Mouse (Mus musculus) megakaryocyte progenitor cell, adult 5-6 weeks (primary cell): Measurements from ENCODE around the gene Lrrc4. TPM values are rescaled to one million over a fixed set of nuclear protein-coding genes. Genes with fewer than 3 reads are reported as not detected.

Source experiments
- ATAC-seq: replicated peaks from 2 replicates; pipeline ENCODE4 v1.8.0; 2016; ENCODE audit warnings: mild to moderate bottlenecking, moderate TSS enrichment, inconsistent platforms; ENCODE audit not compliant: poor library complexity
- total RNA-seq, 2 experiments: library from RNA; stranded (forward) in 1 of 2; stranded (reverse) in 1 of 2; fragments of 157-497, 149-512 nt in 1 of 2; fragments of 200-1000 nt in 1 of 2; gene quantifications; 2 replicates each; pipeline versions ENCODE4 v1.2.3 to v1.2.4; 2015 to 2017

Lrrc4 gene
- total RNA-seq, 2 experiments from 2014 or later: not detected

DNA sequence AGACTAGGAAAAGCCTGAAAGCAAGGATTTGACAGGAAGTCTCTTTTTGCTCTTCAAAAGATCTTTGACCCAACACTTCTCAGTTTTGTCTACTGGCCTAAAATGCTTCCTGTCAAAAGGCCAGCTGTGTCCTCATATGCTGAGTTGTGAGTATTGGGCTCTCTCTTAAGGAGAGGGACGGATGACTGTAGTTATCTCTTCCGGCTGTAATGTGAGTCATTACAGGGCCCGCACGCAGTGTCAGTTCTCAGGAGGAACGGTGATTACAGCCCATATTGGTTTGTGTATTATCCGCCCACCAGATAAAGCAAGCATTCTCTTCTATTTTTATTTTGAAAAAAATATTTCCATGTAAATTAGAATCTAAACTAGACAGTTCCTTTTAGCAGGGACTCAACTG is 209.0 kb downstream of the Lrrc4 start:
- ATAC-seq: peak; percentile 53; the same call in 1 of the 2 replicates

DNA sequence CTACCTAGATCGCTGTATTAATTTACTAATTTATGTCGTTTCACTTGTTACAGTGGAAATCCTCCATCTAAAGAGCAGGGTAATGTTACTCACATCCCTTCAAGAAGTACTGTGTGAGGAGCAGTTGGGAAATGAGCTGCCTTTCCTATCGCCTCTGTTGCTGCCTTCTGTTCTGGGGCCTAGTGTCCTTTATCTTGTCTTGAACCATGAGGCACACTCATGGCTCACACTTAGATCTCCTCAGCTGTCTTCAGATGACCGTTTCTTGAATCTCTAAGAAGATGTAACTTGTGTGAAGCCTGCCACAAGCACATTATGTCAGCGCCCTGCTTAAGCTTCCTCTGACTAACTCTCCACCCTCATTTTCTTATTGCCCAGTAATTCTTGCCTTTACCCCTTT is 209.6 kb downstream of the Lrrc4 start:
- no peak for ATAC-seq

DNA sequence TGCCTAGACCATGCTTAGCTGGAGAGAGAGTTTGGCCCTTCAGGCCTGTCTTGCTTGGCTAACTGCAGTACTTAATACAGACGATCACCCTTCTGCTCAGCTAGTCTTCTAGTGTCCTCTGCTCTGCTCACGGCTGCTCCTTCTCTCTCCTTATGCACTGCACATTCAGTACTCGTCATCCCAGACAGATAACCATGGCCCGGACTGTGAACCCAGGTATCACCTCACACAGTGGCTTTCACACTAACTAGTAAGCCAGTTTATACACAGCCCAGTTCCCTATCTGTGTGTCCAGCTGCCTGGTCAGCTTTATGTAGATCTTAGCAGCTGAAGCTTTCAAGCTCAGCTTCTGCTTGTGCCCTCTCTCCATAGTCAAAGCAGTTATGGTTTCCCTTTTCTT is 210.1 kb downstream of the Lrrc4 start:
- no peak for ATAC-seq

DNA sequence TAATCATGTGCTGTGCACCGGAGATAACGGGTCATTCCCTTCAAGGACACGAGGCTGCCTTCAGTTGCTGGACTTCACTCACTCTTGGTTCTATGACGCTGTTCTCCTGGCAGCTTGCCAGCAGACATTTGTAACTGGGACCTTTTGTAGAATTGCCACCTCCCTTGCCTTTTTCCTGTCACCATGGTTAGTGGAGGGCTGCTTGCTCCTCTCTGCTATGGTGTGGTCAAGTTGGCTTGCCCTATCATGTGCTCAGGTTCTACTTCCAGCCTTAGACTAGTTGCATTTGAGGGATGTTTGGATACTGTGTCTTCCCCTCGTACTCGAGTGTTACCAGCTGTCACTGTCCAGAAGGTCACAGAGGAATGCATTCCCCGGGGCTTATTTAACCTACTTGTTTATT is 212.8 kb downstream of the Lrrc4 start:
- no peak for ATAC-seq

DNA sequence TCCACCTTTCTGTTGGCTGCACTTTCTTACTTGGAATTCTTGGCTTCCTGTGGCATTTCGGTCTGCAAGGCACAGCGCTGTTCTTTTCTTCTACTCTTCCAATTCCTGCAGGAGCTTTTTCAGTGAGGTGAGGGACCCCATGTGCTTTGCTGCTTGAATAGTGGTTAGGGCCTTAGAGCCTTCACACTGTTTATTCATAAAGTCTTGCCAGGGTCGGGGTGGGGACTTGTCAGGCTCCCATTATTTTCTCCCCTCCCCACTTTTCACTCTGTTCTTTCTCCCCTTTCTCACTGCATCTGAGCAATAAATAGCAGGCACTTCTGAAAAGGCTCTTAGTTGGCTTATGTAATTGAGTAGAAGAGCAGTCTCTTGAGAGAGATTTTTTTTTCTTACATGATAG is 213.2 kb downstream of the Lrrc4 start:
- ATAC-seq: no peak

DNA sequence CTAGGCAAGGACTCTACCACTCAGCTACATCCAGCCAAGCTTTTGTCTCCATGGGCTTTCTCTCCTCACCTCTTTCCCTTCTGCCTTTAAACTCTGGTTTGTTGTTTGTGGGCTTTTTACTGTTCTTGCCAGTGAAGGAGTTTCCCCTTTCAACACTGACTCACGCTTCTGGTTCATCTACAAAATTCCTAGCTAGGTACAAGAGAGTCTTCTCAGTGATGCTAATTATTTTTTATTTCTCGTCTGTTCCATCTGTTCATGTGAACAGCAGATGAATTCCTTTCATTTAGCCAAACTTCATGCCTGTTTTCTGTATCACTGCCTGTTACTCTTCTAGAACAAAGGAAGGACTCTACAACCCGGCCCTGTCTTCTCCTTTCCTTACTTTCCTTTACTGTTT is 215.6 kb downstream of the Lrrc4 start:
- ATAC-seq: no peak

DNA sequence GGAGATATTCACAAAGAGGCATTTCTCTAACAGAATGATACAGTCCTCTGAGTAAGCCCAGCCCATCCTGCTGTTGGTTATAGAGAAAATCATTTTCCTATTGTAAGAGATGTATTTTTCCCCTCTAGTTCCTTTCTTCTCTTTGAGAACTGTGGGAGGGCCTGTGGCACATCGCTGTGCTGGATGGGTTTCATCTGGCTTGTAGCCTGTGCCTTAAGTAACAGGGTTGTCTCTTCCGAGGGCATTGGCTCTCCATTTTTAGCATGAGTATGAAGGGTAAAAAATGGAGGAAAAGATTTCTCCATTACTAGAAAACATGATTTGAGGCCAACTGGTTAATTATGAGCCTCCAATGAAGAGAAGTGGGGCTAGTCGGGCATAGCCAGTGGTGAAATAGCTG is 216.1 kb downstream of the Lrrc4 start:
- ATAC-seq: no peak

DNA sequence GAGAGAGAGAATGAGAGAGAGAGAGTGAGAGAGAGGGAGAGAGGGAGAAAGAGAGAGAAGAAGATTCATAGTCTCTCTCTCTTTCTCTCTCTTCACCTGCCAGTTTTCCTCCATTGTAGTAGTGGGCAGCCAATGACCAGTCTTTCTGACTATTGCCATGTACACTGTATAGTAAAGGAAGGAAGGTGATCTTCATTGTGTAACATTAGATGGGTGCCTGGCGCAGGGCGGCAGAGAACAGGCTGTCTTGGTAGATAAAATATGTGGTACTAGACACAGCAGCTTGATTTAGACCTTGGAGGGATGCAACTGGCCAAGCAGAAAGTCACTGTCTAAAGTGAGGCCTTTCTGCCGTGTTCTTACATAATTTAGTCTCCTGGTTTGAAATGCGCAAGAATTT is 216.7 kb downstream of the Lrrc4 start:
- ATAC-seq: no peak

DNA sequence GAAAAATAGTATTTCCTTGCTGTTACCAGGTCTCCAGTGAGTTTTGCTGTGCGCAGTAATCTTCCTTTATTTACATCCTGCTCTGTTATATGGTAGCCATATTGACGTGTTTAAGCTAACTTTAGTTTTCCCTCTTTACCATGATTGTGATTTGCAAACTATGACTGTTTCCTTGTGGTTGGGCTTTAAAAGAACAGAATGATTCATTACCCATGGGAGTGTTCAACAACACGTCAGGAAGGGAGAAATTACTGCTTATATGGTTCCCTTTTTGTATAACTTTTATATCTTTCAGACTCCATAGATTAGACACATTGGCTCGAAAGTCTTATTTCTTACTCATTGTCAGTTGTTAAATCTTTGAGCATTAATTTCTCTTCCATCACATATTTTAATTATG is 218.1 kb downstream of the Lrrc4 start:
- no peak for ATAC-seq

Other genes starting within 250 kb of the Lrrc4 start
- not detected in 2 replicates for gene Lep, start 228.5 kb upstream of the Lrrc4 start, total RNA-seq (2015)
- not detected in 2 replicates for gene Lep, start 228.5 kb upstream of the Lrrc4 start, total RNA-seq (2017)